Mouse (Mus musculus) hindbrain, embryonic 14.5 days (tissue): ENCODE results near the gene Cd5. TPM values are rescaled to one million over a fixed set of nuclear protein-coding genes. Genes with fewer than 3 reads are reported as not detected.
A peak's percentile ranks its signal among the peaks of the same experiment; 100 is the strongest.

ENCODE experiments used
- ATAC-seq: fragments of 200-750 bp; cut with Nextera tagmentation; 2 replicates; pipeline ENCODE4 v1.8.0; 2017; ENCODE audit warnings: moderate number of reproducible peaks, mild to moderate bottlenecking, moderate TSS enrichment, moderate library complexity; ENCODE audit not compliant: low FRiP score
- DNase-seq: peaks from one replicate; pipeline ENCODE4 v3.0.0-alpha.2; 2015; ENCODE audit warnings: low spot score
- H3K27ac ChIP-seq: fragments of 300-500 bp; sonication (generic); 2 replicates; pipeline ENCODE4 v1.5.1; 2014; ENCODE audit warnings: mild to moderate bottlenecking, moderate library complexity
- H3K27me3 ChIP-seq: fragments of 300-500 bp; sonication (generic); 2 replicates; pipeline ENCODE4 v1.6.1; 2014; ENCODE audit warnings: mild to moderate bottlenecking, low read length, mixed read lengths; ENCODE audit not compliant: control insufficient read depth, insufficient read depth
- H3K36me3 ChIP-seq: fragments of 300-500 bp; sonication (generic); replicated peaks from 2 replicates; pipeline ENCODE4 v1.6.1; 2014; ENCODE audit not compliant: control insufficient read depth, insufficient read depth
- H3K4me1 ChIP-seq: fragments of 300-500 bp; sonication (generic); replicated peaks from 2 replicates; pipeline ENCODE4 v1.6.1; 2014; ENCODE audit warnings: antibody characterized with exemption, low read length, mixed read lengths; ENCODE audit not compliant: control insufficient read depth, insufficient read depth
- H3K4me2 ChIP-seq: fragments of 300-500 bp; sonication (generic); replicated peaks from 2 replicates; pipeline ENCODE4 v1.6.1; 2014; ENCODE audit warnings: mild to moderate bottlenecking, moderate library complexity
- H3K4me3 ChIP-seq: fragments of 300-500 bp; sonication (generic); replicated peaks from 2 replicates; pipeline ENCODE4 v1.5.1; 2014; ENCODE audit warnings: mild to moderate bottlenecking, low read length
- H3K9ac ChIP-seq: fragments of 300-500 bp; sonication (generic); 2 replicates; pipeline ENCODE4 v1.6.1; 2014
- H3K9me3 ChIP-seq: fragments of 300-500 bp; sonication (generic); 2 replicates; pipeline ENCODE4 v1.6.1; 2016; ENCODE audit warnings: low read length; ENCODE audit not compliant: control insufficient read depth
- WGBS: fragments of 180-500 bp; shearing (Covaris S2); extraction: QIAGEN DNeasy Blood & Tissue Kit; methylation state at CpG from one replicate; pipeline ENCODE4 v1.1.7; 2014; 5-methylcytosine and 5-hydroxymethylcytosine counted together
- polyA plus RNA-seq: library from polyadenylated mRNA; unstranded; fragments of >200 nt; fragmentation: Nextera tagmentation; extraction: Ambion mirVana; gene quantifications from 2 replicates; pipeline ENCODE4 v1.2.1, GENCODE M21; 2014

The Cd5 gene
- polyA plus RNA-seq, 1 experiment from 2014 or later = 0.31 TPM

DNA sequence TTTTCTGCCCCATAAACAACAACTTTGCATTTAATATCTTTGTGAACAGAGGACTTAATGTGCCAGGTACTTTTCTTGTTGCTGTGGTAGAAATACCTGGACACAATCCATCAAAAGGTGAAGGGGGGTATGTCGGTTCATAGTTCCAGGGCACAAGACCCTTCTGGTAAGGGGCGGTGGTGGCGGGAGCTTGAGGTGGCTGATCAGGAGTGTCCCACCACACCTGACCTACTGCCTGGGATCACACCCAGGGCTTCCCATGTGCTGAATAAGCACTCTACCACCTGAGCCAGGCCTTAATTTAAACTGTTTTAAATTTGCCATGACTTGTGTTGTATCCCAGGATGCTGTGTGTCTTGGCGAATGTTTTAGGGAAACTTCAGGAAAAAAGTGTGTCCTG, 47.7 kb downstream of the Cd5 start:
- ATAC-seq (no peak), DNase-seq (no peak)
- H3K9ac ChIP-seq = no peak overlapping the region
- no peak overlapping the region for H3K4me2 ChIP-seq
- H3K9me3 ChIP-seq = no peaks in the 10 kb centered on the region
- H3K27ac ChIP-seq = no peak overlapping the region
- no peaks in the 10 kb centered on the region for H3K36me3 ChIP-seq
- peaks cover 38% of the 10 kb centered on the region for H3K4me1 ChIP-seq
- 89% methylated on average over 4 of the region's 4 CpGs for WGBS
- no peak overlapping the region for H3K4me3 ChIP-seq
- no peaks in the 10 kb centered on the region for H3K27me3 ChIP-seq

DNA sequence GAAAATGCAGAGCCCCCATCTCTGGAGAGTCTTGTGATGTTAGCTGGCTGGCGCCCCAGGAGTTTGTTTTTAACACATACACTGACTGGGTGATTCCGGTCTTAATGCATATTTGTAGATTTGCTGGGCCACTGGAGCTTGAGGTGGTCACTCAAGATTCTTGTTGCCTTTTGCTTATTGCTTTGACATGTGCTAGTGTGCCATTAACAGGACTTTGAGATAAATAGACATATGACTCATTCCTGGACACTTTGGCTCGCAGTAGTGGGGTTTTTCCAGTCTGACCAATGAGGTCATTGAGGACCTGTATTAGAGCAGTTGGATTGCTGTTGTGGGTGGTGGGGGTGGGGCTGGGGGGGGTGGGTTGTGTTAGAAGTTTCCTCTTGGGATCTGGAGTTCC, 48.5 kb downstream of the Cd5 start:
- peak overlapping the region; percentile 69; the same call in 1 of the 2 replicates for H3K4me3 ChIP-seq
- H3K4me1 ChIP-seq = peaks cover 31% of the 10 kb centered on the region
- peak overlapping the region; percentile 83 for H3K9ac ChIP-seq
- H3K36me3 ChIP-seq = no peaks in the 10 kb centered on the region
- H3K9me3 ChIP-seq = no peaks in the 10 kb centered on the region
- peak overlapping the region; percentile 96 for H3K27ac ChIP-seq
- peak overlapping the region; percentile 80 for H3K4me2 ChIP-seq
- DNase-seq (no peak), ATAC-seq (no peak)
- no peaks in the 10 kb centered on the region for H3K27me3 ChIP-seq
- WGBS = 80% methylated on average over 3 of the region's 3 CpGs

DNA sequence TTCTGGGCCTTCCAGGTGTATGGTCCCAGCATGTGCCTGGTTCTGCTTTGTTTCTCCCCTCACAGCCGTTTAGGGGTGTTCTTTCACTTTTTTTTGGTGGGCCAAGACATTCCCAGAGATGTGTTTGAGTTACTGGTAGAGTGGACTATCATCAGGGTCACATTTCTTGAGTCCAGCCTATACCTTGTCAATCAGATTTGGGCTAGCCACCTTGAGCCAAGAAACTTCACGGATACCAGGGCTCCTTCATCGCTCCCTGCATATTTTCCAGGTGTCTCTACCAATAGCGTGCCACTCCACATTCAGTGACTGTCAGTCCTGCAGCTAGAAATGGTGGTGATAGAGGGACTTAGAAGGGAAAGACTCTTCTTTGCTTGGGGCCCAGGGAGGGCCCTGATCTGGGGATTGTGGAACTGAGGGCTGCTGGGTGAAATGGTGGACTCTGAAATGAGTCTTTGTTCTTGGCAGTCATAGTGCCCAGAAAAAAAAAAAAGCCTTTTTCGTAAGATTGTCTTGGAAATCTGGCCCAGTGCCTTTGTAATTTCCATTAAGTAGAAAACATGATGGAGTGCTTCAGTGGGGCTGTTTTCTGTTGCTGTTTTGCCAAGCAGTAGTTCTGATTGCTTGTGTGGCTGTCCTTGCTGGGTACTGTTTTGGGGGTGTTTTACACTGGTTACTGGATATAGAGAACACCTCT, 49.2 kb downstream of the Cd5 start:
- DNase-seq (peak; percentile 62), ATAC-seq (no peak)
- H3K4me3 ChIP-seq = peak overlapping the region; percentile 69

DNA sequence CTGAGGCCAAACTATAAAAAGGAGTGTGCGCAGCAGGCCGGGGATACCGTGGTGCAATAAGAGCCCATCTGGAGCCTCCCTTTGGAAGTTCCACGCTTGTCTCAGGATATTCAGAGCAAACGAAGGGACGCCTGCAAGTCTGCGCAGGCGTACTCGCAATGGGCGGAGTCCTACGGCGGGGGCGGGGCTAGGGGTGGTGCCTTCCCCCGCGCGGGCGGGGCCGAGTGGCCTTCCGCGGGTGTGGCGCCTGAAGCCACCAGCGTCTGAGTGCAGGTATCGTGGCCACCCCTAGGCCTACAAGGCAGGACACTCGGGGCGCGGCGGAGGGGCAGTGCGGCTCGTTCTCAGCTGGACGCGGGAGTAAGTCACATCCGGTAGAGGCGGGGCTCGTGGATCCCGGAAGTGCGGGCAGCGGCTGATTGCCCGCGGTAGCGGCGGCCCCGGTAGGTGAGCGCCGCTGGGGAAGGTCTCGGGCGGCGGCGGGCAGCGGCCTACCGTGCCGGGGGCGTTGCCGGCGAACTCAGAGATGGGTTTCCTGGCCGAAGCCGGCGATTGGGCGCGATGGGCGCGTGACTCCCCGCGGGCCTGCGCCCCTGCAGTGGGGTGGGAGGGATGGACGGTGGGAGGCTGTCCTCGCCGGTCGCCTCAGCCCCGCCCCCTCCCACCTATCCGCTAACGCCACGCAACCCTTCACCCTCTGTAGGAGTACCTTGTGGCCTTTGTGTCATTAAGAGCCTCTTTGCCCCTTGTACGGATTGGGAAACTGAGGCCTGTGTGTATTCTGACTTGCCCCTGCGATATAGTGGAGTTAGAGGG, 50.1 kb downstream of the Cd5 start, which contains the start of gene Vps37c:
Gene Vps37c, plus strand, starts transcription at position 199 of the 816 bp plus-strand sequence.
- peak; percentile 90 for ATAC-seq
- peak within 1 kb of the TSS; percentile 69 for H3K4me3 ChIP-seq
- H3K9me3 ChIP-seq = no peaks in the 10 kb centered on the region
- H3K27ac ChIP-seq = peak within 1 kb of the TSS; percentile 96
- no peaks in the 10 kb centered on the region for H3K27me3 ChIP-seq
- DNase-seq = peak; percentile 95
- H3K36me3 ChIP-seq = no peaks in the 10 kb centered on the region
- H3K9ac ChIP-seq = peak within 1 kb of the TSS; percentile 83
- H3K4me1 ChIP-seq = peaks cover 27% of the 10 kb centered on the region
- H3K4me2 ChIP-seq = peak within 1 kb of the TSS; percentile 80
- under 1% methylated on average over 73 of the region's 74 CpGs for WGBS

More for the DNA sequence above, 49.2 kb downstream of the Cd5 start:
- H3K27me3 ChIP-seq = no peaks in the 10 kb centered on the region
- peak overlapping the region; percentile 83 for H3K9ac ChIP-seq
- peak overlapping the region; percentile 96 for H3K27ac ChIP-seq
- peak overlapping the region; percentile 80 for H3K4me2 ChIP-seq
- no peaks in the 10 kb centered on the region for H3K36me3 ChIP-seq
- peaks cover 27% of the 10 kb centered on the region for H3K4me1 ChIP-seq
- no peaks in the 10 kb centered on the region for H3K9me3 ChIP-seq
- 40% methylated on average over 5 of the region's 5 CpGs for WGBS

DNA sequence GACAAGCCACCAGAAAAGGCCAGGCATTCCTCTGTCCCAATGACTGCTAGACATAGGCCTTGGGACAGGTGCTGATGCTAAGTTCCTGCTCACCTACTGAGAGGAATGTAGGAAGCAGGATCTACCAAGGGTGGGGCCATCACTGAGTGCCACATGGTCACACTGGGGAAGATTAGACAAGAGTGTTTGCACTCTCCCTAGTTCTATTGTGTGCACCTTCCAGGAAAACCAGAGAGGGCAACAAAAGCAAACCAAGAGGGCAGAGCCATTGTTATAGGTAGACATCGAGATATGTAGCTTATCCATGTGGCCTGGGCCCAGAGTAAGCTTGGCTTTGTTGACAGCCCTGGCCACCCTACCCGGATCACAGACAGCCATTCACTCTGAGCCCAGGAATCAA, 53.1 kb downstream of the Cd5 start:
- H3K27me3 ChIP-seq = no peaks in the 10 kb centered on the region
- H3K27ac ChIP-seq = no peak overlapping the region
- no peak for ATAC-seq
- WGBS = 84% methylated on average over 2 of the region's 2 CpGs
- no peak overlapping the region for H3K4me2 ChIP-seq
- H3K4me3 ChIP-seq = no peak overlapping the region
- peaks cover 23% of the 10 kb centered on the region for H3K4me1 ChIP-seq
- no peak overlapping the region for H3K9ac ChIP-seq
- no peaks in the 10 kb centered on the region for H3K9me3 ChIP-seq
- no peaks in the 10 kb centered on the region for H3K36me3 ChIP-seq
- no peak for DNase-seq

DNA sequence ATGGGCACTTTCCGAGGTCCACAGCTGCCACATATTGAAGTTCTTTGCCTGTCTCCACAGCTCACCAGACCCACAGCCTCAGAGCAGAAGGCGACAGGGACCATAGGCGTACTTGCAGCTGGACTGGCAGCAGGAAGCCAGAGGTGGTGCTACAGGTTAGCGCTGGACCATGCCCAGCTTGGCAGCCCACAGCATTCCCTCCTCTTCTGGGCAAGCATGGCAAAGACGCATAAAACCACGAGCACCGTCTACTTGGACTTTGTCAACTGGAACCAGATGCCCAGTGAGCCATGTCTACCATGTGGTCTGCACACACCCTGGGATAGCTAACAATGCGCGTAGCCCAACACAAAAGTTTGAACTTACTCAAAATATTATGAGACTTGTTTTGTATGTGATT, 53.7 kb downstream of the Cd5 start:
- H3K4me3 ChIP-seq = no peak overlapping the region
- no peaks in the 10 kb centered on the region for H3K27me3 ChIP-seq
- H3K27ac ChIP-seq = no peak overlapping the region
- DNase-seq (no peak), ATAC-seq (no peak)
- H3K9ac ChIP-seq = no peak overlapping the region
- H3K36me3 ChIP-seq = no peaks in the 10 kb centered on the region
- H3K4me2 ChIP-seq = no peak overlapping the region
- H3K4me1 ChIP-seq = peaks cover 17% of the 10 kb centered on the region
- no peaks in the 10 kb centered on the region for H3K9me3 ChIP-seq
- 87% methylated on average over 9 of the region's 9 CpGs for WGBS

DNA sequence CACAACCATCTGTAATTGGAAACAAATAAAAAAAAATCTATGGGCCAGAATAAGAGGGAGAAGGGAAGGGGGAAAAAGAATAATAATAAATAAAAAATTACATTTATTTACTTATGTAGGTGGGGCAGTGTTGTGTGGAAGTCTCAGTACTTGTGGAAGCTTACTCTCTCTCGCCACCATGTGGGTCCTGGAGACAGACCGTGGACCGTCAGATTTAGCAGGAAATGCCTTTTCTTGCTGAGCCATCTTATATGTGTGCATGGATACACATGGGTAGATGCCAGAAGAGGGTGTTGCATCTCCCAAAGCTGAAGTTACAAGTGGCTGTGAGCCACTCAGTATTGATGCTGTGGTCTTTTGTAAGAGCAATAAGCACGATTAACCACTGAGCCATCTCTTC, 57.2 kb downstream of the Cd5 start:
- ATAC-seq (no peak), DNase-seq (no peak)
- Histone ChIP-seq H3K9me3 (no peaks in the 10 kb centered on the region), H3K27ac (no peak overlapping the region), H3K27me3 (no peaks in the 10 kb centered on the region), H3K4me1 (no peaks in the 10 kb centered on the region), H3K4me2 (no peak overlapping the region), H3K9ac (no peak overlapping the region), H3K4me3 (no peak overlapping the region), H3K36me3 (no peaks in the 10 kb centered on the region)
- WGBS = 63% methylated on average over 4 of the region's 4 CpGs

DNA sequence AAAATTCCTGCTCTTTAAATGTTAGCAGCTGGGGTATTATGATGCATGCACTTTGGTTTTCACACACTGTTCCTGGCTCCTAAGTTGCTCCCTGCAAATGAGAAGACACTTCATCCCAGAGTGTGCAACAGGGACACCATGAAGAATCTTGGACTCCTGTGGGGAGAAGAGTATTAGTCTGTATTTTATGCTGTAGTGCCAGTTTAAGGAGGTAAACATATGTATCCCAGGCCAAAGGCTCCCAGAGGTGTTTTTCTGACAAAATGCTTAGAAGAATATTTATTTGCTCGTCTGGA, 60.1 kb downstream of the Cd5 start:
- Histone ChIP-seq H3K9me3 (no peaks in the 10 kb centered on the region), H3K9ac (no peak overlapping the region), H3K4me1 (no peaks in the 10 kb centered on the region), H3K36me3 (no peaks in the 10 kb centered on the region), H3K27ac (no peak overlapping the region), H3K27me3 (no peaks in the 10 kb centered on the region), H3K4me2 (no peak overlapping the region), H3K4me3 (no peak overlapping the region)
- WGBS = 76% methylated on average over 1 of the region's 1 CpGs
- ATAC-seq (peak; percentile 57; the same call in 1 of the 2 replicates), DNase-seq (no peak)

DNA sequence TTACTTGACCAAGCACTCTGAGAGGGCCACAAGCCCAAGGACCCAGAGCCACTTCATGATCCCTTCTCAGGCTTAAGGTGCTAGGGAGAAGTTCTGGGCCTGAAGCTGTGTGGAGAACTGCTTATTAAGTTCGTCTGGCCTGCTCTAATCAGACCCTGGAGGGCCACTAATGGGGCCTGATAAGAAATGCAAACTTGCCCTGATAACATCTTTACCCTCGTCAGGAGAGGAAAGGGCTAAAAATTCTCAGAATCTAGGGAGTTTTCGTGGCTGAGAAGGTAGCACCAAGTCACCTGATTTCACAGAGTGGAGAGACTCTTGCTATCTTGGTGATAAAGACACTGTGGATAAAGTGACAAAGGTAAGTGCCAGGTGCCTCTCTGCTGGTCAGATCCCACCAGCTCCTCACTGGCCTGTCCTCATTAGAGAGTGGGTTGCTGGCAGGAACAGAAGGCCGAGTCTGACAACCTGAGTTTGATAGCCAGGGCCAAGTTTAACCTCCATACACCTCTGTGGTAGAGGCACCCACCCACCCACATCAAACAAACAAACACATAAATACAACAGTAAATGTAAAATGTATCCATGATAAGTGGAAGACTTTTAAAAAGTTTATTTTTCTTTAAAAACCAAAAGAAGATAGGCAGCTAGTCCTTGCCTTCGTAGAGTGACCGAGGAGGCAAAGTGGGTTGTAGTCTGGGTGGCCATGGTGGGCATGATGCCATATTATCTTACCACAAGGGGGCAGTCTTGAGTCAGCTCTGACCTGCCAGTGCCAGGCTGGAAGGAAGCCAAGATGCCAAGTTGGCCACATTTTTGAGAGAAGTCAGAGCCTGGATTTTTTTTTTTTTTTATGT, 60.7 kb downstream of the Cd5 start, which contains the start of gene Pga5:
Gene Pga5, minus strand, starts transcription at position 157 of the 857 bp plus-strand sequence.
- Histone ChIP-seq H3K27ac (no peak within 1 kb of the TSS), H3K4me1 (no peaks in the 10 kb centered on the region), H3K9me3 (no peaks in the 10 kb centered on the region), H3K9ac (no peak within 1 kb of the TSS), H3K27me3 (no peaks in the 10 kb centered on the region), H3K4me3 (no peak within 1 kb of the TSS), H3K4me2 (no peak within 1 kb of the TSS), H3K36me3 (no peaks in the 10 kb centered on the region)
- peak; percentile 67; the same call in 1 of the 2 replicates for ATAC-seq
- peak; percentile 92 for DNase-seq
- 50% methylated on average over 6 of the region's 6 CpGs for WGBS
